Mouse (Mus musculus): ENCODE measurements around the gene Flt3.

Gene Flt3

GRCm38 (mm10) chr5:147399843-147400504 lies at the start of gene Flt3:
Gene Flt3, minus strand, starts transcription at chr5:147400489.
- peak; percentile 10 for DNase-seq (ENCODE audit: low read depth, low spot score)

GRCm38 (mm10) chr5:147448933-147449332 lies 48.6 kb upstream of the Flt3 start:
- peak; percentile 41 for DNase-seq (ENCODE audit: low read depth, low spot score)

GRCm38 (mm10) chr5:147448526-147448925 lies 48.2 kb upstream of the Flt3 start:
- peak; percentile 47 for DNase-seq (ENCODE audit: low read depth, low spot score)

GRCm38 (mm10) chr5:147445252-147445651 lies 45.0 kb upstream of the Flt3 start:
- no peak for DNase-seq (ENCODE audit: low read depth, low spot score)

- DNase-seq (ENCODE audit: low read depth, low spot score) = no peak
These were observed 44.5 kb upstream of the Flt3 start for GRCm38 (mm10) chr5:147444757-147445156.

- no peak for DNase-seq (ENCODE audit: low read depth, low spot score)
These were observed 44.0 kb upstream of the Flt3 start for GRCm38 (mm10) chr5:147444298-147444697.

- DNase-seq (ENCODE audit: low read depth, low spot score) = no peak
These were observed 42.5 kb upstream of the Flt3 start for GRCm38 (mm10) chr5:147442741-147443140.

- no peak for DNase-seq (ENCODE audit: low read depth, low spot score)
These were observed 41.7 kb upstream of the Flt3 start for GRCm38 (mm10) chr5:147441979-147442378.

GRCm38 (mm10) chr5:147440996-147441507 lies 40.8 kb upstream of the Flt3 start:
- no peak for DNase-seq (ENCODE audit: low read depth, low spot score)

- no peak for DNase-seq (ENCODE audit: low read depth, low spot score)
These were observed 36.2 kb upstream of the Flt3 start for GRCm38 (mm10) chr5:147436491-147436890.

GRCm38 (mm10) chr5:147435751-147436150 lies 35.5 kb upstream of the Flt3 start:
- DNase-seq (ENCODE audit: low read depth, low spot score) = no peak

- DNase-seq (ENCODE audit: low read depth, low spot score) = peak; percentile 36
These were observed 34.9 kb upstream of the Flt3 start for GRCm38 (mm10) chr5:147435224-147435623.

- no peak for DNase-seq (ENCODE audit: low read depth, low spot score)
These were observed 32.6 kb upstream of the Flt3 start for GRCm38 (mm10) chr5:147432927-147433326.

- DNase-seq (ENCODE audit: low read depth, low spot score) = peak; percentile 88
These were observed 30.9 kb upstream of the Flt3 start for GRCm38 (mm10) chr5:147430936-147431839.

GRCm38 (mm10) chr5:147430361-147430935 lies 30.2 kb upstream of the Flt3 start:
- peak; percentile 68 for DNase-seq (ENCODE audit: low read depth, low spot score)

GRCm38 (mm10) chr5:147429535-147430305 lies 29.4 kb upstream of the Flt3 start, which contains the start of gene Pan3:
Gene Pan3, plus strand, starts transcription at chr5:147430161.
- peak; percentile 95 for DNase-seq (ENCODE audit: low read depth, low spot score)

- DNase-seq (ENCODE audit: low read depth, low spot score) = no peak
These were observed 25.9 kb upstream of the Flt3 start for GRCm38 (mm10) chr5:147426048-147426805.

- DNase-seq (ENCODE audit: low read depth, low spot score) = no peak
These were observed 23.3 kb upstream of the Flt3 start for GRCm38 (mm10) chr5:147423612-147424011.

- DNase-seq (ENCODE audit: low read depth, low spot score) = peak; percentile 87
These were observed 18.3 kb upstream of the Flt3 start for GRCm38 (mm10) chr5:147418394-147419121.

- DNase-seq (ENCODE audit: low read depth, low spot score) = no peak
These were observed 17.7 kb upstream of the Flt3 start for GRCm38 (mm10) chr5:147417986-147418385.

Measured in CD4-positive, CD25-positive, alpha-beta regulatory T cell, adult 2 months (primary cell).